Mouse (Mus musculus) CD4-positive helper T cell, adult 2 months (primary cell): ENCODE measurements around the gene Gm9008.
"Not testable (repeated sequence)": the region's sequence is repeated elsewhere in the genome, so short reads cannot be mapped to it uniquely, and the experiment has no call there.

Experiments used
- DNase-seq: peaks from one replicate; pipeline ENCODE4 v3.0.0-alpha.2; 2012; ENCODE audit warnings: low read depth, missing footprints, low spot score

The Gm9008 gene

DNA sequence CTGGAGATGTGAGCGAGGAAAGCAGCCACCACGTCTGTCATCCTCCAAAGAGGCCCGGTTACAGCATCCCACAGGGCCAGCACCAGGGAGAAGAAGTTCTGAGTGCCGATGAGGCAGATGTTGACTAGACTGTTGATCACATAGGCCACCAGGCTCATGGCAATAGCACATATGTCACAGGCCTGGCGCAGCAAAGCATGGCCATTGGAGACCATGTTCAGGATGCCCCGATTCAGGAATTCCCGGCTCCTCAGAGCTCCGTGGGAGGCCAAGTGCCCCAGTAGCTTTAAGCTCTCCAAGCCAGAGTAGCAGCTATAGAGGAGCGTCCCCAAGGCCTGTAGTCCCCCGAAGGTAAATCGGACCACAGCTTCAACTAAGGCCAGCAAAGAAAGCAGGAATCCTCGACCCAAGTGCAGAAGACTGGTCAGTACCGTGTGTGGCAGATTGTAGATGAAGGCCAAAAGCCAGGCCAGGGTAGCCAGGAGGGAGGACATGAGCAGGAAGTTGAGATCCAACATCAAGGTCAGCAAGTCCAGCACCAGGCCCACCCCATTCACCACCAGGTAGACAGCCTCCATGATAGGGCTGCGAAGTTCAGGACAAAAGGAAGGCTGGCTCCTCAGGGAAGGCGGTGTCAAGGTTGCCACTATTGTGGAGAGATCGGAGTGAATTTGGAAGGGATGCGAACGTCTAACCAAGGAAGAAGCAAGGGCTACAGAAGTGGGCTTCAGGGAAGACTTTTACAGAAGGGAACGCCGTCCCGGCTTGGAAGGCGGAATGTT, at the start of gene Gm9008:
Gm9008 (minus strand) TSS at position 731 of the 782 bp plus-strand sequence.
- not testable (repeated sequence) for DNase-seq

DNA sequence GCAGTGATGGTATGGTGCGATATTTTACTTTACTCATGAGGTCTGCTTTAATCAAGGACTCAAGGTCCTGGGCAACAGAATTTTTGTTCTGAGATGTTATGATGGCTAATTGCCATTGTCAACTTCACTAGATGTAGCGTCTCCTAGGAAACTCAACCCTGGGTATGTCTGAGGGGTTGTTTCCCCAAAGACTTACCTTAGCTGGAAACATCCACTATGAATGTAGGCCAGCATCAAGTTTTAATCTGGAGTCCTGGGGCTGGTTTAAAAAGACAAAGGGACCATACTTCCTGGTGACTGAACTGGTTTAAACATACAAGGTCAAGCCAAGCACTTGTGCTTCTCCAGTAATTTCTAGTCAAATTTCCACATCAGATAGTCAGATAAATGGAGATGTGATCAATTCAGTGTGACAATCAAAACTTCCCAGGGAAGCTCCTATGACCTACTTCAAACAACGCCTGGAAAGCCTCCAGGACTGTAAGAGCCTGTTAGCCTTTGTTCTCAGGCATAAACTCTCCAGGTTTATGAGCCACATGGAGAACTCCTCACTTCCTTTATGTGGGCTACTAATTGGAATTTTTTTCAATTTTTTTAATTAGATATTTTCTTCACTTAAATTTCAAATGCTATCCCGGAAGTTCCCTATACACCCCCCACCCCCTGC, 24.5 kb upstream of the Gm9008 start:
- no peak for DNase-seq

DNA sequence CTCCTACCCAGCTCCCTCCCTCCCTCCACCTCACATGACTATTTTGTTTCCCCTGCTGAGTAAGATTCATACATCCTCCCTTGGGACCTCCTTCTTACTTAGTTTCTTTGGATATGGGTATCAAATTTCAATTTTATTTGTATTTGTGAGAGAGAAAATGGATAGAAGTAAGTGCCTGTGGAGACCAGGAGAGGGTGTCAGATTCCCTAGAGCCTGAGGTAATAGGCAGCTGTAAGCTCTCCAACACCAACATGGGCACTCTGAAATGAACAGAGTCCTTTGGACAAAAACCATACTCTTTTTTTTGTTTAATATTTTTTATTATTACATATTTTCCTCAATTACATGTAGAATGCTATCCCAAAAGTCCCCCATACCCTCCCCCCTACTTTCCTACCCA, 12.6 kb upstream of the Gm9008 start:
- DNase-seq: no peak

DNA sequence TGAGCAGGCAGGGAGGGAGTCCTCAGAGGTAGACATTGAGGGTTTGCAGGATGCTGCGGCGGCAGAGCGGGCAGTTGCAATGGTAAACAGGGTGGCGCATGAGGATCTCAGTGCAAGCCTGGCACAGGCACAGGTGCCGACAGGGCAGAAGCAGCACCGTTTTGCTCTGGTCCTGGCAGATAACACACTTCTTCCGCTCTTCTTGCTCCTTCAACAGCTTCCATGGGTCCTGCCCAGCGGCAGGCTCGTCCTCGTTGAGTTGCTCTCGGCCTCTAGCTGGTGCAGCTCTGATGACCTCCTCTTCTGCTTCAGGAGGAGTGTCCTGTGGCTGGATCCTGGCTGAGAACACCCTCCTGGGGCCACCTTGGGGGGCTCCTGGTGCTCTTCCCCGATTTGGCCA, 1.2 kb downstream of the Gm9008 start:
- not testable (repeated sequence) for DNase-seq

GRCm38 (mm10) chr6:76468194-76468593, 29.4 kb downstream of the Gm9008 start:
- DNase-seq: no peak
